Mouse (Mus musculus) thymus, postnatal 10 days (tissue): Measurements from ENCODE around the gene Hopx.

Experiments used
- DNase-seq, 2 experiments: peaks; one replicate each; pipeline ENCODE4 v3.0.0; 2021; ENCODE audit warnings: low spot score in 2 of 2

Gene Hopx

GRCm38 (mm10) chr5:77114817-77115731 is at the start of gene Hopx:
Hopx (minus strand) TSS chr5:77115121.
- no peak for DNase-seq

GRCm38 (mm10) chr5:77163597-77163996 is 48.7 kb upstream of the Hopx start:
- DNase-seq = no peak

- DNase-seq = no peak
Observed at GRCm38 (mm10) chr5:77162566-77162965, 47.6 kb upstream of the Hopx start.

- DNase-seq = no peak
Observed at GRCm38 (mm10) chr5:77157777-77158540, 43.0 kb upstream of the Hopx start.

- DNase-seq = no peak
Observed at GRCm38 (mm10) chr5:77156938-77157337, 42.0 kb upstream of the Hopx start.

GRCm38 (mm10) chr5:77155526-77155925 is 40.6 kb upstream of the Hopx start:
- DNase-seq = no peak

- DNase-seq = no peak
Observed at GRCm38 (mm10) chr5:77154812-77155211, 39.9 kb upstream of the Hopx start.

GRCm38 (mm10) chr5:77151738-77152137 is 36.8 kb upstream of the Hopx start:
- DNase-seq = no peak

- DNase-seq = no peak
Observed at GRCm38 (mm10) chr5:77151075-77151474, 36.2 kb upstream of the Hopx start.

- DNase-seq = no peak
Observed at GRCm38 (mm10) chr5:77148021-77148621, 33.2 kb upstream of the Hopx start.

- DNase-seq = no peak
Observed at GRCm38 (mm10) chr5:77146459-77147170, 31.7 kb upstream of the Hopx start.

GRCm38 (mm10) chr5:77144647-77145046 is 29.7 kb upstream of the Hopx start:
- no peak for DNase-seq

- no peak for DNase-seq
Observed at GRCm38 (mm10) chr5:77143076-77143475, 28.2 kb upstream of the Hopx start.

GRCm38 (mm10) chr5:77141336-77141735 is 26.4 kb upstream of the Hopx start:
- DNase-seq = no peak

- no peak for DNase-seq
Observed at GRCm38 (mm10) chr5:77140861-77141260, 25.9 kb upstream of the Hopx start.

- peak in 1 of 2 experiments; percentile 14 for DNase-seq
Observed at GRCm38 (mm10) chr5:77140108-77140507, 25.2 kb upstream of the Hopx start.

GRCm38 (mm10) chr5:77137701-77138265 is 22.9 kb upstream of the Hopx start:
- DNase-seq = no peak

GRCm38 (mm10) chr5:77136684-77137224 is 21.8 kb upstream of the Hopx start:
- DNase-seq = no peak

GRCm38 (mm10) chr5:77134961-77135360 is 20.0 kb upstream of the Hopx start:
- no peak for DNase-seq

- peak; percentile 21 to 28 for DNase-seq
Observed at GRCm38 (mm10) chr5:77134465-77134864, 19.5 kb upstream of the Hopx start.

- no peak for DNase-seq
Observed at GRCm38 (mm10) chr5:77133960-77134359, 19.0 kb upstream of the Hopx start.
